Mouse (Mus musculus) adrenal gland, adult (tissue): ENCODE data around the gene Smad3.

Experiments used
- DNase-seq, 2 experiments: peaks; one replicate each; pipeline ENCODE4 v3.0.0; 2022 to 2023; ENCODE audit warnings: low spot score in 1 of 2; ENCODE audit not compliant: inconsistent age in 2 of 2

The Smad3 gene

GRCm38 (mm10) chr9:63747645-63748295 is 10.0 kb downstream of the Smad3 start:
- DNase-seq = peak; percentile 61 to 87

DNA sequence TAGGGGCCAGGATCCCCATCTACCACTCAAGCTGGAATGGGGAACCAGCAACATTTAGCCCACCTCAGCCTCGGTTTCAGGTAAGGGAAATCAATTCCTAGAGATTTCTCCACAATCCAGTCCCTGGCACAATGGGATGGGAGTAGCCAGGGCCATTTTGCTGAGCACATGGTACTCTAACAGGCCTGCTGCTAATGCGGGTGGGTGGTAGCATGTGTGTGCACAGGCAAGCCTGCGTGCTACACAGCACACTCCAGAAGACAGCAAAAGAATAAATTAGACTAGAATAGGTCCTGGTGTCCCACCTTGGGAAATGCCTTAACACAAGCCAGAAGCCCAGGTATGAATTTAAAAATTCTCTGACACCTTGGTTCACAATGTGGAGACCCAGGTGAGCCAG is 10.8 kb downstream of the Smad3 start:
- DNase-seq = no peak

- peak; percentile 78 to 88 for DNase-seq
These were observed 11.8 kb downstream of the Smad3 start for GRCm38 (mm10) chr9:63745821-63746632.

DNA sequence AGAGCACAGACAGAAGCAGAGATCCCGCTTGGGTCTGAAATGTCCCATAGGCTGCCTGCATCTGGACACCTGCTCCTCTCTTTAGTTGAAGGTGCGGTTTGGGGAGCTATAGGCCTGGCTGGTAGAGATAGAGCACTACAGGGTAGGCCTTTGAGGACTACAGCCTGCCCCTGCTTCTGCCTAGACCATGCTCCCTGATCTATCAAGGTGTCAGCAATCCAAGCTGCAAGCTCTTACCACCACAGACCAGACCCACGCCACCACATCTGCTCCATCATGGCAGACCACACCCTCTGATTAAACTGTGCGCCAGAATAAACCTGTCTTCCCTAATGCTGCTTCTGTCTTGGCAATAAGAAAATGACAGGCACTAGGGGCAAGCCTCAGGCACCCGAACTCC is 13.2 kb downstream of the Smad3 start:
- DNase-seq = peak in 1 of 2 experiments; percentile 28

DNA sequence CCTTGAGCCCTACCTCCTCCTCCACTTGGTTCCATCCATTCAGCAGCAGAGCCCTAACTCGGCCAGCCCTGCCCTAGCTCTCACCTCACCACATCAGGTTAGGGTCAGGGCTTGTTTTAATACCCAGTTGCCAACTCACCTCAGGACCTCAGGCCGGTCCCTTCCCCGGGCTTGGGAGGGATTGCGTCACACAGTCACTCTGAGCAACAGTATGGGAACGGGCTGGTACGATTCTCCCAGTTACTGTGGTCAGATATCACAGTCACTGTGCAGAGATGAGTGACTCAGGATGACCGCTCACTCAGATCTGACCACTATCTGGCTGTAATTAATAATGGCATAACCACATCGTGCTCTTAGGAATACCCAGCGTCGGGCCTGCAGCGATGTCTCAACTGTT is 14.0 kb downstream of the Smad3 start:
- DNase-seq = peak; percentile 76 to 80

GRCm38 (mm10) chr9:63742887-63743660 is 14.7 kb downstream of the Smad3 start:
- DNase-seq = no peak

GRCm38 (mm10) chr9:63742318-63742717 is 15.5 kb downstream of the Smad3 start:
- peak in 1 of 2 experiments; percentile 74 for DNase-seq

GRCm38 (mm10) chr9:63741792-63742191 is 16.0 kb downstream of the Smad3 start:
- peak in 1 of 2 experiments; percentile 37 for DNase-seq

DNA sequence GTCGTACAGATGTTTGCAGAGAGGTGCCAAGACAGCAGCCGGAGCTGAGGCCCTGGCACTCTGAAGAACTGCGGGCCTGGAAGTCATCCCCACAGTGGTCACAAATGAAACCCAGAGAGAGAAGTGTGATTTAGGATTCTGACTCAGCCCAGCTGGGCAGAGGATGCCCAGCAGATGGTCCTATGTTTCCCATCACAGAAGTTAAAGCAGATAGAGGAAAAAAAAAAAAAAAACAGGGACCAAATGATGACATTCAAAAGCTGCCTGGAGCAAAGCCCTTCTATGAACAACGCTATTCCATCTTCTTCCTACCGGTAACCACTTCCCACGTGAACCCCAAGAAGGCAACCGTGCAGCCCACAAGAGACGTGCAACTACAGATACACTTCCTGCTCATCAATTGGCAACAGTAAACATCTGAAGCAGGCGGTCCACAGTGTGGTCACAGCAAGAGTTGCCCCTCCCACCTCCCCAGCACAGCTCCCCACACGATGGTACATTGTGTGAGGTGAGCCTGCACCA is 17.4 kb downstream of the Smad3 start:
- DNase-seq = no peak

DNA sequence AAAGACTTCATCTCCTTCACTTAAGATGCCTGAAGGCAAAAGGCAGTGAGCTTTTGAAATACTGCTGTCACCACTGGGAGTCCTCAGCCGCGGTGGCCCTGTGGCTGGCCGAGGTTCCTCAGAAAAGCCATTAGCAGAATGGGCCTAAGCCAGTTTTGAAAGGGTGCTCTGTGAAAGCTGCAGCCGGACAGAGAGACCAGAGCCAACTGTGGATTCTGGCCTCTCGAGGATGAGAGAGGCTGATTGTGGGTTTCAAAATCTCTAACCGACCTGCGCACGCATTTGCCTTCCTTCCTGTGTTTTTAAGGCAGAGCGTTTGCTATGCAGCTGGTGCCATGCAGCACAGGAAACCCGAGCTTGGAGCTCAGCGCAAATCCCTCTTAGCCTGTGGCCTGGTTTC is 19.0 kb downstream of the Smad3 start:
- peak in 1 of 2 experiments; percentile 69 for DNase-seq

DNA sequence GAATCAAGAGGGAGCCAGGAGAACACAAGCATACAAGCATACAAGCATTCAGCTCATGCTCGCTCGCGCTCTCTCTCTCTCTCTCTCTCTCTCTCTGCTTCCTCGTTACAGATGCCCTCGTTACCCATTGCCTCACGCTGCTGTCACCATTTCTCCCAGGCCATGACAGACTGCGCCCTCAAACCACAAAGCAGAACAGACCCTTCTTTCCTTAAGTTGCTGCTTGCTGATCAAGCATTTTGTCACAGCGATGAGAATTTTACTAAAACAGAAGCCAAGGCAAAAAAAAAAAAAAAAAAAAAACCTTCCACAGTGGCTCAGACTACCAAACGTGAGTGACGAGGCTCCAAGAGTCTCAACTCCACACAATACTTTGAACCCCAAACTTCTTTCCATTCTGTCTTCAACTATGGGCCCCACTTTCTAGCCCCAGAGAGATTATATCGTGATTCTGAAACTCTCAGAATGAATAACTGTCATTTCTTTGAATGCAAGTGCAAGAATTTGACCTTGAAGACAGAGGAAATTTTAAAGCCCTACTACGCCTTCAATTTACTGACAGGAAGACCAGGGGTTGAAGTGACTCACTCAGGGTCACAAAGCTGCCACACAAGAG is 19.6 kb downstream of the Smad3 start:
- no peak for DNase-seq

DNA sequence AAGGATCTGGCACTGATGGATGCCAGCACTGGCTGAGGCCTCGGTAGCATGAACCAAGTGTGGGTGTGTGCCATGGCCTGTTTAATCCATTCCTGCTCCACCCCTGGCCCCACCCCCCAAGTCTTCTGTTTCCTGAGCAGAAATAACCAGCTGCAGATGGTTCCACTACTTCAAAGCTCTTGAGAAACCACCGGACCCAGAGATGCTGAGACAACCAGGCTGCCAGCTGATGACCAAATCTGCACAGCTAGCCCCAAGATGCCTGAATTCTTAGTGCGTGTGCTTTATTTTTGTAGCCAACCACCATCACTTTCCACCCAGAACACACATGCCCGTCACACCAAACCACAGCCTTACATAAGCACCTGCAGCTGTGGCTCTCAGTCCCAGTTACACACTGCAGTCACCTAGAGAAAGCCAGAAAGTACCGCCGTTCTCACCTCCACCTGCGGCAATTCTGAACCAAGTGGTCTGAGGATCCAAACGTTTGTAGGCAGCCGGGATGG is 20.3 kb downstream of the Smad3 start:
- DNase-seq = peak in 1 of 2 experiments; percentile 48

DNA sequence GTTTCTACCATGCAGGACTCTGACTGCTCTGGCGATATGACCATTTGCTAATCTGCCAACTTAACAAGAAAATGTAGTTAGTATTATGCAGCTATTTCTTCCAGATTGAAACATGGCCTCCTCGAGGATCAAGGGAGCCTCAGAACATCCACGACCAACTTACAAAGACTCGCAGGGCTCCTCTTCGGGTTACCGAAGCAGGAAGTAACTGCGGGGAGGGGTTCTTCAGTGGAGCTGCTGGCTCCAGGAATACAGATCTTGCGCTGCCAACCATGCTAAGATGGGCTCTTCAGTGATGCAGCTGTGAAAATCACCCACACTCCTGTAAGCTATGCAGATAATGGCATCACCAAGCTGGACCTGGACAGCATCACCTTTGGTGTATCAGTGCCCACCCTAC is 23.5 kb downstream of the Smad3 start:
- DNase-seq = no peak

DNA sequence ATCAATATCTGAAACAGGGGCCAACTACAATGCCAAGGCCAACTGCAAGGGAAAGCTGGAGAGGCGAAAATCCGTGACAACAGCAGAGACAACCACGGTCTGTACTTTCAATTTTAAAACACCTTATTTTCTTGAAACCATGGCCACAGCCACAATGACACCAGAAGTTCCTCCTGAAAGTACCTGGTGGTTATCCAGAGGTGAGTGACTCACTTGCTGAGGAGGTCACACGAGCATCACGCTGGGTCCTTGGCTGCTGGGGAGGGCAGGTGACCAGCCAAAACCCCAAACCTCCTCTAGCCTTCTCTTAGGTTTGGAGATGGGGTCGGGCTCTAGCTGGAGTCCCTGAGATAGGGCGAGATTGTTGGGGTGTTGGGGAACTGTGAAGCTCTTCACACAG is 25.1 kb downstream of the Smad3 start:
- no peak for DNase-seq

- DNase-seq = no peak
These were observed 26.5 kb downstream of the Smad3 start for GRCm38 (mm10) chr9:63731114-63731828.

- DNase-seq = no peak
These were observed 28.8 kb downstream of the Smad3 start for GRCm38 (mm10) chr9:63728969-63729368.

DNA sequence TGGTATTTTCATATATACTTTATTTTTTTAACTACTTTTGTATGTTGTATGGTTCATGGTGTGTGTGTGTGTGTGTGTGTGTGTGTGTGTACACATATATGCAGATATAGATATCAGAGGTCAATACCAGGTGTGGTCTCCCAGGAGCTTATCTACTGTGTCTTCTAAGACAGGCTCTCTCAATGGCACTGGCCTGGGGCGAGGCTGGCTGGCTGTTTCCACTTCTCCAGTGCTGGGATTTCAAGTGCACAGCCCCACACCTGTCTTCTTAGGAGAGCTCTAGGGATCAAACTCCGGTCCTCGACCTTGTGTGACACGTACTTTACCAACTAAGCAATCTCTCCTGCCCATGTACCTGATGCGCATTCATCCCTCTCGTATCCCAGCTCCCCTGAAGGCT is 30.7 kb downstream of the Smad3 start:
- DNase-seq = no peak

GRCm38 (mm10) chr9:63726088-63727010 is 31.4 kb downstream of the Smad3 start:
- no peak for DNase-seq

GRCm38 (mm10) chr9:63724750-63725149 is 33.0 kb downstream of the Smad3 start:
- DNase-seq = no peak
